Mouse (Mus musculus): ENCODE measurements around the gene Trp73.
A peak's percentile ranks its signal among the peaks of the same experiment; 100 is the strongest.

Gene Trp73

GRCm38 (mm10) chr4:154103912-154104311, 36.1 kb downstream of the Trp73 start:
- no peak for DNase-seq (ENCODE audit: low spot score in 2 of 2)

DNA sequence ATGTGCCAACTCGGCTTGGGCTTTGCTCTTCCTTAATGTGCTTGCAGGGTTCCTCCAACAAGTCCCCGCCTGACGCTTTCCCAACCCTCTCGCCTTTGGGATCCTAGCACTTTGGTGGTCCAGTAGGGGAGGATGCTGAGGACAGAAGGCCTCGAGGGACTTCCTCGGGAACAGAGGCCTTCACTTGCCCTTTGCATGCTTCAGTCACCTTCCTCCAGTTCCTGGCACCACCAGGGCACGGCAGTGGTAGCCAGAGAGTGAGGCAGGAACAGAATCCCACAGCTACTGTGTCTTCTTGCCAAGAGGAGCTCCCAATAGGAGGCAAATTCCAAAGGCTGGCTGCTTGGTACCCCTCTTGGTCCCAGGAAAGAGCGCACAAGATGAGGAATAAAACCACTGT, 36.6 kb downstream of the Trp73 start:
- DNase-seq (ENCODE audit: low spot score in 2 of 2): no peak

GRCm38 (mm10) chr4:154099361-154099760, 40.6 kb downstream of the Trp73 start:
- no peak for DNase-seq (ENCODE audit: low spot score in 2 of 2)

DNA sequence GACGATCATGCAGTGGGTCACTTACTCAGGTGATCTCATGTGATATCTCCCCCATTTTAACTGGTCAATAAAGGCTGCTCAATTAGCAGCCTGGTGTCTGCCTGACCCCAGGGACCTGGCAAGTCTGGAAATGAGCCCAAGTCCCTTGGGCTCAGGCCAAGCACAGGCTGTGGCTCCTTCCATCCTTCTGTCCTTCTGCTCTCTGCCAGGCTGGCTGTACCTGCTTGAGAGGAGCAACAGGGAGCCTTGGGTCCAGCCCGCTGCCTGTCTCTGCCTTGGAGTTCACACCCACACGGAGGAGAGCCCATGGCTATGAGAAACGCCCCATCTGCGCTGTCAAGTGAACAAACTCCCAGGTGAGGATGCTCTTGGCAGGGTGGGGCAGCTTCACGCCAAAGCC, 43.9 kb downstream of the Trp73 start:
- no peak for DNase-seq (ENCODE audit: low spot score in 2 of 2)

GRCm38 (mm10) chr4:154093210-154093609, 46.8 kb downstream of the Trp73 start:
- DNase-seq (ENCODE audit: low spot score in 2 of 2): peak in 1 of 2 experiments; percentile 25

GRCm38 (mm10) chr4:154091356-154091755, 48.7 kb downstream of the Trp73 start:
- no peak for DNase-seq (ENCODE audit: low spot score in 2 of 2)

GRCm38 (mm10) chr4:154089205-154089604, 50.8 kb downstream of the Trp73 start:
- no peak for DNase-seq (ENCODE audit: low spot score in 2 of 2)

DNA sequence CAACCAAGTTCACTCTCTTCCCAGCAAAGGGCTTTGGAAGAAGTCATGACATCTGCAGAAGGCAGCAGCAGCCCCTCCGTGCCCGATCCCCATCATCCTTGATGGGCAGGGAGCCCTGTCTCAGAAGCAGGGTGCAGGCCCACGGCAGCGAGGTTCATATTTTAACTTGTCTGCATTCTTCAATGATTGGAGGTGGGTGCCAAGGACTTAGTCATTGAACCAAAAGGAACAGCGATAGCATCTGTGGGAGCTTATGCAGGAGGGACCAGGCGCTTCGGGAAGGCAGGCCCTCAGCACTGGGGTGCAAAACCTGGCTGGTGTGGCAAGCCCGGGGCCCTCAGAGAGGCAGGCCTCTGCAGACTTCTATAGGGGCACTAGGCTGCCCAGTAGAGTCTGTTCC, 53.6 kb downstream of the Trp73 start:
- no peak for DNase-seq (ENCODE audit: low spot score in 2 of 2)

DNA sequence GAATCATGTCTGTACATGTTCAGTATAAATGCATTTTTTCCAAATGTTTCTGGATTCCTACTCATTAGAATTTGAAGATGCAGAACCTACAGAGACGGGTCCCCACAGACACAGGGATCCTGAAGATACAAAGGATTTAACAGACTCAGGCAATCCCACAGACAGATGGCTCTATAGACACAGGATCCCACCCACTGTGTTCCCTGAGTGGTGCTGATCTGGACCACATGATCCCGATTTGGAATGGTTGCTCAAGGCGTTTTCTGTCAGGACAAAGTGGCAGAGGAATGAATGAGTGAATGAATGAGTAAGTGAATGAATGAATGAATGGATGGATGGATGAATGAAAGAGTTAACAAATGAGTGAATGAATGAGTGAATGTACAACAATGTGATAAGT, 54.2 kb downstream of the Trp73 start:
- no peak for DNase-seq (ENCODE audit: low spot score in 2 of 2)

DNA sequence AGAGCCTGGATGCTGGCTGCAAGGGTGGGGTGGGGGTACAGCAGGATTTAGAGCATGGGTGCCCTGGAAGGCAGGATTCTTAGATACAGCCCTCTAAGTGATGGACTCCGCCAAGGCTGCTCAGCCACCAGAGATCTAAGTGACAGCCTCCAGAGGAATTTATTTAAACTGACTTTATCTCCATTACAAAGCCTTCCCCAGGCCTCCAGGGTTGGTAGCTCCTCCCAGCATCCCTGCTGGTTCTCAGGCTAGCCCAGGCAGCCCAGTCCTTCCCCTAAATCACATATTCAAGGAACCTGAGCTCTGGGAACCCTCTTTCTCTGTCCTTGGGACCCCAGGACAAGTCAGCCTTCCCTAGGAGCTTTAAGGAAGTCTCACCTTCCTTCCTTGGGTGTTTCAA, 58.0 kb downstream of the Trp73 start:
- no peak for DNase-seq (ENCODE audit: low spot score in 2 of 2)

GRCm38 (mm10) chr4:154081021-154081420, 59.0 kb downstream of the Trp73 start:
- DNase-seq (ENCODE audit: low spot score in 2 of 2): no peak

DNA sequence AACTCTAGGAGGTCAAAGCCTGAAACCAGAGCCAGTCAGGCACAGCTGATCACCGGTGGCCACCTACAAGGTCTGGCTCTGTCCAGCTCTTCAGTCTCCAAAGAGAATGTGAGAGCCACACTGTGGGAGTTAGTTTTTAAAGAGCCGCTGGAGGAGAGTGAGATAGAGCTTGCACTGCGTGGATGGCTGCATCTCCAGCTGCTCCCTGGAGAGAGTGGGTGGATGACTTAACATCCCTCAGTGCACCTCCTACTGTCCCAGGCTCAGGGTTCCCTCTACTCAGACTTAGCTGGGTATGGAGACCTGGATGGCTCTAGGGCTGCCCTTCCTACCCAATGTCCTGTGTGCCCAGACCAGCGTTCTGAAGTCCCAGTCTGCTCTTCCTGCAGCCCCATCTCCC, 59.8 kb downstream of the Trp73 start:
- DNase-seq (ENCODE audit: low spot score in 2 of 2): no peak

GRCm38 (mm10) chr4:154071941-154072340, 68.1 kb downstream of the Trp73 start:
- no peak for DNase-seq (ENCODE audit: low spot score in 2 of 2)

DNA sequence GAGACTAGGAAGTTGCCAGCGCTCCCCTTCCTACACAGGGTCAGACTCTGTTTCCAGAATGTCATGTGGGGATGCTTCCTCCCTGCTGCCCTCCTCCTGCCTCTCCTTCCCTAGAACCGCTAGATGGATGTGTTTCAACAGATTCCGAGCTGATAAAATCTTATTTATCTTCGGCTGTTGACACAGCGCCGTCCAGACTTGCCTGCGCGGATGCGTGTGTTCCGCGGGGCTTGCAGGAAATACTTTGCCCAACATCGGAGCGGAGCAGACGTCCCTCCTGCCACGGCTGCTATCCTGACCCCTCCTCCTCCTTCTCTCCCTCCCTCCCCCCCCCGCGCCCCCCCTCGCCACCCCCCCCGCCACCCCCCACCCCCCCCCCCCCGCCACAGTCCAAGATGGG, 68.5 kb downstream of the Trp73 start:
- no peak for DNase-seq (ENCODE audit: low spot score in 2 of 2)

DNA sequence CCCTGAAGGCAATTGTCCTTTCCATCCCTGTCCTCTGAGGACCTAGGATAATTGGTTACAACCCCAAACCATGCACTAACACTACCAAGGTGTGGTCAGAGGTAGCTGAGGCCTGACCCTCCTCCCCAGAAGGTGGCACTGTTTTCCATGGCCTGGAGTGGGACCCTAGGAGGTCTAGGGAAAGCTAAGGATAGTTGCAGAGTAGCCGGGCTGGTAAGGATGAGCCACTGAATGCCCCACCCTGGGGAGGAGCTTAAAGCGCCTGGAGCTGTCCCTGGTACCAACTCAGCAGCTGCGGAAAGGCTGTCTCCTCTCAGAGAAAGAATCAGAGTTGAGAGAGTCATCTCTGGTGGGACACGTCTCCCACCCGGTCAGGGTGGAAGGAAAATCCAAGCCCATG, 69.1 kb downstream of the Trp73 start:
- no peak for DNase-seq (ENCODE audit: low spot score in 2 of 2)

DNA sequence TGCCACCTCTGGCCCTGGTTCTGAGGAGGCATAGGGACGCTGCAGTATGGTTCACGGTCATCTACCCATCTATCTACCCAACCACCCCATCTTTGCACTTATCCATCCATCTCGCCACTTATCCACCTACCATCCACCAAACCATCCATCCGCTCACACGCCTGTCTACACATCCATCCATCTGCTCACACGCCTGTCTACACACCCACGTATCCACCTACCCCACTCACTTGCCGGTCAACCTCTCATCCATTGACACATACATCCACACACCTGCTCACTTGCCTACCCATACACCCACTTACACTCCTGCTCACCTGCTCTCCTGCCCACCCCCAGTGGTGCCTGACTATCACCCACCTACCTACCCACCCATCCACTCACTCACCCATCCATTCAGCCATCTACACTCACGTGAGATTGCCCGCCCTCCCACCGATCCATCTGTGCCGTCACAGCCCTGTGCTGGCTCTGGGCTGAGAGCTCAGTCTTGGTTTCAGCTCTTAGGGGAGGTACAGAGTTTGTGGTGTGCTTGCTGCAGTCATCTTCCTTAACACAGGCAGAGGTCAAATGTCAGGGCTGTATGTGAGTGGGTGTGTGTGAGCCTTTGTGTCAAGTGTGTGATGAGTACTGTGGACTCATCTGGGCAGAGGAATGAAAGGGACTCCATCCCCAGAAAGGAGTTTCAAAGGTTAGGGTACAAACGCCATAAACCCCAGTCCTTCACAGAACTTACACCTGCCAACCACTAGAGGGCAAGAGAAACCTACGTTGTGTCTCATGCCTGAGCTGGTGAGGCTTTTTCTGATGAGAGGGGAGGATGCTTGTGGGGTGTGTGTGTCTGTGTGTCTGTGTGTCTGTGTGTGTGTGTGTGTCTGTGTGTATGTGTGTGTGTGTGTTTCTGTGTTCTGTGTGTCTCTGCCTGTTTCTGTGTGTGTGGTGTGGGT, 74.9 kb downstream of the Trp73 start:
- DNase-seq (ENCODE audit: low spot score in 2 of 2): peak in 1 of 2 experiments; percentile 17

DNA sequence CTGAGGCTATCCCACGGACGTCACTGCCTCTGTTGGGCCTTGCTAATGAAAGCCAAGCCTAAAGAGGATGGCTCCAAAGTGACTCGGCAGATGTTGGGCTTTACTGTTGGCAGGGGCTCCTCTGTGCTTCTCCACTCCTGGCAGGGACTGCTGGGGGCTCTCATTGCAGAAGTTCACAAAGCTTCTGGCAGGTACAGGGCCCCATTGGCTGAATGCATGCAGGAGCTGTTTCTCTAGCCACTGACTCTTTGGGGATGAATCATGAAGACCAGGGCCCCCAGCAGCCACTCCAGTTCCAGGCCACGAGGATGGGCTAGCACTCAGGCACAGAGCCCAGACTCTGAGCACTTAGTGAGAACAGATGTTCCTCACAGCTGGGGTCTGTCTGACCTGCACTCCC, 82.3 kb downstream of the Trp73 start:
- DNase-seq (ENCODE audit: low spot score in 2 of 2): no peak

- DNase-seq (ENCODE audit: low spot score in 2 of 2): no peak
Observed at GRCm38 (mm10) chr4:154056661-154057060, 83.3 kb downstream of the Trp73 start.

GRCm38 (mm10) chr4:154056046-154056445, 84.0 kb downstream of the Trp73 start:
- no peak for DNase-seq (ENCODE audit: low spot score in 2 of 2)

- DNase-seq (ENCODE audit: low spot score in 2 of 2): no peak
Observed at GRCm38 (mm10) chr4:154055482-154055881, 84.5 kb downstream of the Trp73 start.

GRCm38 (mm10) chr4:154053065-154053464, 86.9 kb downstream of the Trp73 start:
- DNase-seq (ENCODE audit: low spot score in 2 of 2): no peak

GRCm38 (mm10) chr4:154051401-154051800, 88.6 kb downstream of the Trp73 start:
- DNase-seq (ENCODE audit: low spot score in 2 of 2): no peak

DNA sequence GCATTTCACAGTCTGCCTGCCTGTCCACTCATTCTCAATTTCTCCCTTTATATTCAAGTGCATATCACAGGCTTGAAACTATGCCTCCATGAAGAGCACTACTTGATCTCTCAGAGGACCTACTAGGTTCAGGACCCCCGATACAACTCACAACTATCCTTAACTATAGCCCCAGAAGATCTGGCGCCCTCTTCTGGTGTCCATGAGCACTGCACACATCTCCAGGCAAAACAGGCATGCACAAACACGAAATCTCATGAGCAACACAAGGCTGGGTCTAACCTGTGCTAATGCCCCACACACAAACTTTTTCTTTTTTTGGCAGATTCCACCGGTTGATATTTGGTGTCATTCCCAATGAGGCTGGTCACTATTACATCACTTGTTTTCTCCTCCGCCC, 94.2 kb downstream of the Trp73 start:
- no peak for DNase-seq (ENCODE audit: low spot score in 2 of 2)

DNA sequence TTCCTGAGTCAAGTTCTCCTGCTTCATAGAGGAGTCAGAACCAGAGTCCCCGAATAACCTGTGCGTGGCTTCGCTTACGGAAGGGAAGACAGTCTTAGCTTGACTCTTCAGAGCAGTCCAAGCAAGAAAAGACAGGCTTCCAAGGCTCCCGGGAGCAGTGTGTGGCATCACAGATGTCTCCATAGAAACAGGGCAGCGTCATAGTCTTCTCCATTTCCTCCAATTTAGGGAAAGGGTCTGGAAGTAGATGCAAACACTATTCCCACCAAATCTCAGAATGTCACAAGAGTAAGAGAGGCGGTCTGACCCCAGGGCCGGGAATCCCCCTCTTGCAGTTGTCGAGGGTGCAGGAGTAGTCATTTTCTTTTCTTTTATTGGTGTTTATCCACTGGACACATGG, 97.4 kb downstream of the Trp73 start, which contains the start of gene Ccdc27:
Gene Ccdc27, minus strand, starts transcription at position 101 of the 400 bp plus-strand sequence.
- DNase-seq (ENCODE audit: low spot score in 2 of 2): no peak

Data from frontal cortex, postnatal 25 days (tissue).